Mouse (Mus musculus) heart, postnatal 0 days (tissue): ENCODE measurements around the gene Fxyd3.

Experiments
- CTCF ChIP-seq: IDR thresholded peaks from 2 replicates; pipeline ENCODE4 v1.5.1; 2016; ENCODE audit warnings: antibody characterized with exemption, control low read depth, low read depth
- EP300 ChIP-seq: IDR thresholded peaks from 2 replicates; pipeline ENCODE4 v1.6.1; 2016; ENCODE audit warnings: antibody characterized with exemption, low read depth

DNA sequence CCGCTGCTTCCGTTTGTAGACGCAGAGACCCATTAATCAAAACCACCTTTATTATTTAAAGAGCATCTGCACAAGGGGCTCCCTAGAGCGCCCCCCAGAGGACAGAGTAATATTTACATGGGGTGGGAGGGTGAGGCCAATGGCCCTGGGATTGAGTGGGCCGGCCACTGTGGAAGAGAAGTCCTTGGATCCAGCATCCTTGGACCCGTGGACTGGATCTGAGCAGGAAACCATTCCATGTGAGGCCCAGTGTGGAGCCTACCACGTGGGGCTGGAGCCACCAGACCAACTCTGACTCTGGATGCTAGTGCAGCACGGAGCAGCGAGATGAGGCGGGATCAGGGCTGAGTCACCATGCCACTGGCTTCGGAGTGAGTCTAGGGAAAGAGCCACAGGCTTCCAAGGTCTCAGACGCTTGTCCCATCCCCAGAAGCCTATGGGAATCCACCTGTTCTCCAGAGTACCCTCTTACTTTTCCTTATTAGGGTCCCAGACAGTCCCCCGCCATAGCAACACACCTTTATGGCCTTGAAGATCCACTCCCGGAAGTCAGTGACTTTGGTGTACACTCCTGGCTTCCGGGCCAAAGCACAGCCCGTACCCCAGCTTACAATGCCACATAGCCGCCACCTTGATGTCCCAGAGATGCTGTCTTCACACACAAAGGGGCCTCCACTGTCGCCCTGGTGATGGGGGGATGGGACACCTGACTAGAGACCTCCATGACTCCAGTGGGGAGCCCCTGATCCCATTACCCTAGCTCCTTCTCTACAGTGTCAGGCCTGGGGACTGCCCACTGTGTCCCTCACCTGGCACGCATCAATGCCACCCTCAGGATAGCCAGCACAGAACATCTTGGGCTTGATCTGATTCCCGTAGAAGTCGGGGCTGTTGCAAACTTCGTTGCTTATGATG, 22.4 kb upstream of the Fxyd3 start:
- TF ChIP-seq CTCF = no peak
- no peak for TF ChIP-seq EP300
